In genomic region chr8:22274641-22275040, GRCm38 (mm10) we compare ENCODE assay signal across 38 mouse cellular contexts. TPM values are rescaled to one million over a fixed set of nuclear protein-coding genes. Genes with fewer than 3 reads are reported as not detected.
A peak's percentile ranks its signal among the peaks of the same experiment; 100 is the strongest.
DNase-seq lines count a peak whose midpoint lies in the region; ATAC-seq lines count a peak whose summit lies in the region.
"Had no signal": no experiment of that assay in that cellular context is flagged by ENCODE, and none has a peak within 500 bp of the region (broad histone marks: within the 10 kb centered on the region; RNA-seq: fewer than 3 reads in every experiment).

No protein-coding gene starts in this region.

- WGBS in embryonic facial prominence, embryonic 14.5 days = 66% methylated on average over 10 of the region's 10 CpGs
- 77% methylated on average over 10 of the region's 10 CpGs for WGBS in embryonic facial prominence, embryonic 10.5 days
- 79% methylated on average over 10 of the region's 10 CpGs for WGBS in forebrain, embryonic 13.5 days

- H3K4me1 ChIP-seq in embryonic facial prominence, embryonic 14.5 days (ENCODE audit: control insufficient read depth, insufficient read depth, low read length) = no peaks in the 10 kb centered on the region
- no peaks in the 10 kb centered on the region for H3K4me1 ChIP-seq in embryonic facial prominence, embryonic 10.5 days
- no peaks in the 10 kb centered on the region for H3K4me1 ChIP-seq in forebrain, embryonic 13.5 days
- H3K4me1 ChIP-seq: embryonic facial prominence, embryonic 12.5 days; forebrain, embryonic 12.5 days; hindbrain, embryonic 13.5 days; limb, embryonic 10.5 days; limb, embryonic 15.5 days; liver, embryonic 13.5 days; neural tube, embryonic 15.5 days had no signal

- no peaks in the 10 kb centered on the region for H3K9me3 ChIP-seq in embryonic facial prominence, embryonic 14.5 days (ENCODE audit: control insufficient read depth, low read length)
- H3K9me3 ChIP-seq in embryonic facial prominence, embryonic 10.5 days = no peaks in the 10 kb centered on the region
- no peaks in the 10 kb centered on the region for H3K9me3 ChIP-seq in forebrain, embryonic 13.5 days (replicated peaks)
- H3K9me3 ChIP-seq: embryonic facial prominence, embryonic 12.5 days; forebrain, embryonic 12.5 days; heart, embryonic 13.5 days; hindbrain, embryonic 13.5 days; limb, embryonic 10.5 days; limb, embryonic 15.5 days; liver, embryonic 13.5 days; neural tube, embryonic 15.5 days had no signal

- peak; percentile 24 for DNase-seq in embryonic facial prominence, embryonic 14.5 days (ENCODE audit: low spot score)
- no peak for DNase-seq in embryonic facial prominence, embryonic 10.5 days (ENCODE audit: low spot score)
- peak; percentile 42 for DNase-seq in heart, postnatal 4 days
- no peak for DNase-seq in heart, adult 11 months
- peak; percentile 47 for DNase-seq in Muller cell, postnatal 12 days (ENCODE audit: inconsistent ontology term)
- DNase-seq in gastrocnemius, postnatal 10 days = peak; percentile 10
- DNase-seq in cerebellum, postnatal 36 days = no peak
- DNase-seq: adrenal gland, adult 8-10 months; cerebellum, adult 8-10 months; cerebellum, postnatal 25 days; heart, postnatal 36 days; kidney, adult 8-10 months; kidney, postnatal 10 days; layer of hippocampus, postnatal 36 days; liver, embryonic 13.5 days; midbrain, embryonic 14.5 days; retina, postnatal 1 day; right cerebral cortex, postnatal 25 days; spleen, adult 18-20 months; thymus, adult 18-20 months; thymus, postnatal 25 days had no signal

- H3K4me3 ChIP-seq in embryonic facial prominence, embryonic 14.5 days (ENCODE audit: low read depth, low read length) = no peak overlapping the region
- no peak overlapping the region for H3K4me3 ChIP-seq in embryonic facial prominence, embryonic 10.5 days
- H3K4me3 ChIP-seq in forebrain, embryonic 13.5 days = no peak overlapping the region
- H3K4me3 ChIP-seq: embryonic facial prominence, embryonic 12.5 days; erythroblast, embryonic 14.5 days; forebrain, embryonic 12.5 days; heart, embryonic 13.5 days; hindbrain, embryonic 13.5 days; limb, embryonic 10.5 days; limb, embryonic 15.5 days; liver, embryonic 13.5 days; neural tube, embryonic 15.5 days had no signal

- no peaks in the 10 kb centered on the region for H3K36me3 ChIP-seq in embryonic facial prominence, embryonic 14.5 days (ENCODE audit: control insufficient read depth, insufficient read depth, low read length)
- no peaks in the 10 kb centered on the region for H3K36me3 ChIP-seq in embryonic facial prominence, embryonic 10.5 days (replicated peaks)
- no peaks in the 10 kb centered on the region for H3K36me3 ChIP-seq in forebrain, embryonic 13.5 days (ENCODE audit: poor library complexity, severe bottlenecking)
- H3K36me3 ChIP-seq: embryonic facial prominence, embryonic 12.5 days; forebrain, embryonic 12.5 days; heart, embryonic 13.5 days; hindbrain, embryonic 13.5 days; limb, embryonic 10.5 days; limb, embryonic 15.5 days; liver, embryonic 13.5 days; neural tube, embryonic 15.5 days had no signal

- no peak for ATAC-seq in embryonic facial prominence, embryonic 14.5 days (ENCODE audit: low read depth)
- no peak for ATAC-seq in forebrain, embryonic 13.5 days
- ATAC-seq: activated CD4-positive, CD25-positive, alpha-beta regulatory T cell, adult 4 months; intestine, embryonic 16.5 days had no signal

- no peak overlapping the region for H3K27ac ChIP-seq in embryonic facial prominence, embryonic 14.5 days (replicated peaks; ENCODE audit: low read depth, low read length)
- no peak overlapping the region for H3K27ac ChIP-seq in embryonic facial prominence, embryonic 10.5 days (replicated peaks)
- no peak overlapping the region for H3K27ac ChIP-seq in forebrain, embryonic 13.5 days
- H3K27ac ChIP-seq: embryonic facial prominence, embryonic 12.5 days; forebrain, embryonic 12.5 days; heart, embryonic 13.5 days; hindbrain, embryonic 13.5 days; limb, embryonic 10.5 days; limb, embryonic 15.5 days; liver, embryonic 13.5 days; neural tube, embryonic 15.5 days; stomach, postnatal 0 days had no signal

- no peak overlapping the region for H3K4me2 ChIP-seq in embryonic facial prominence, embryonic 14.5 days (ENCODE audit: low read depth, low read length)
- H3K4me2 ChIP-seq in forebrain, embryonic 13.5 days = no peak overlapping the region
- H3K4me2 ChIP-seq: embryonic facial prominence, embryonic 12.5 days; forebrain, embryonic 12.5 days; heart, embryonic 13.5 days; hindbrain, embryonic 13.5 days; limb, embryonic 15.5 days; liver, embryonic 13.5 days; neural tube, embryonic 15.5 days had no signal

- H3K27me3 ChIP-seq in embryonic facial prominence, embryonic 14.5 days (replicated peaks; ENCODE audit: control insufficient read depth, insufficient read depth, low read length) = no peaks in the 10 kb centered on the region
- no peaks in the 10 kb centered on the region for H3K27me3 ChIP-seq in embryonic facial prominence, embryonic 10.5 days (replicated peaks; ENCODE audit: low read depth, poor library complexity, severe bottlenecking)
- no peaks in the 10 kb centered on the region for H3K27me3 ChIP-seq in forebrain, embryonic 13.5 days
- H3K27me3 ChIP-seq: embryonic facial prominence, embryonic 12.5 days; forebrain, embryonic 12.5 days; heart, embryonic 13.5 days; hindbrain, embryonic 13.5 days; limb, embryonic 15.5 days; liver, embryonic 13.5 days; neural tube, embryonic 15.5 days had no signal

- H3K9ac ChIP-seq in embryonic facial prominence, embryonic 14.5 days (ENCODE audit: low read depth, low read length) = no peak overlapping the region
- H3K9ac ChIP-seq in forebrain, embryonic 13.5 days = no peak overlapping the region
- H3K9ac ChIP-seq: embryonic facial prominence, embryonic 12.5 days; forebrain, embryonic 12.5 days; heart, embryonic 13.5 days; hindbrain, embryonic 13.5 days; limb, embryonic 15.5 days; liver, embryonic 13.5 days; neural tube, embryonic 15.5 days had no signal

RNA-seq across cellular contexts. Expression of gene Tpte, which starts 8.6 kb away (rescaled TPM):
- not detected in 2 replicates for polyA plus RNA-seq in embryonic facial prominence, embryonic 14.5 days (2014; fragmentation: Nextera tagmentation; extraction: Ambion mirVana)
- polyA plus RNA-seq in embryonic facial prominence, embryonic 10.5 days (2016; fragmentation: Nextera tagmentation; extraction: Ambion mirVana) = not detected in 2 replicates
- not detected for total RNA-seq in heart, postnatal 4 days (2021)
- total RNA-seq in gastrocnemius, postnatal 10 days (2021) = under 1 TPM in 1 of 2 experiments, not detected in 1; 0.14 TPM
- polyA plus RNA-seq in forebrain, embryonic 13.5 days (2015; fragmentation: Nextera tagmentation; extraction: Ambion mirVana) = not detected in 2 replicates
- total RNA-seq: adrenal gland, adult 8-10 months; granulocyte monocyte progenitor cell, adult 5-6 weeks; heart, postnatal 36 days; layer of hippocampus, postnatal 36 days; left cerebral cortex, postnatal 10 days; MEL had no signal
- polyA plus RNA-seq: activated CD4-positive, CD25-positive, alpha-beta regulatory T cell, adult 4 months; embryonic facial prominence, embryonic 12.5 days; erythroblast, embryonic 14.5 days; heart, embryonic 13.5 days; hindbrain, embryonic 13.5 days; large intestine, adult 2 months; limb, embryonic 10.5 days; limb, embryonic 15.5 days; liver, embryonic 13.5 days; lung, embryonic 16.5 days; midbrain, embryonic 14.5 days; neural tube, embryonic 15.5 days; stomach, postnatal 0 days had no signal

RNA-seq across cellular contexts. Expression of gene Thsd1, which starts 47.5 kb away (rescaled TPM):
- polyA plus RNA-seq in embryonic facial prominence, embryonic 14.5 days (2014; fragmentation: Nextera tagmentation; extraction: Ambion mirVana) = 11.2 and 13.1 TPM in 2 replicates
- 9.8 and 10.5 TPM in 2 replicates for polyA plus RNA-seq in embryonic facial prominence, embryonic 10.5 days (2016; fragmentation: Nextera tagmentation; extraction: Ambion mirVana)
- 10 to 100 TPM; 14.4 to 14.6 TPM for total RNA-seq in heart, postnatal 4 days (2021)
- total RNA-seq in gastrocnemius, postnatal 10 days (2021) = 1 to 10 TPM; 5.0 to 5.9 TPM
- polyA plus RNA-seq in forebrain, embryonic 13.5 days (2015; fragmentation: Nextera tagmentation; extraction: Ambion mirVana) = 5.9 and 6.6 TPM in 2 replicates
- total RNA-seq: MEL had no signal
- polyA plus RNA-seq: erythroblast, embryonic 14.5 days had no signal

Comparison
In these comparisons a context has a peak if more than half of its experiments do, and no peak if none do; other contexts are left out.
1. DNase-seq: peak in embryonic facial prominence, embryonic 14.5 days (single experiment), heart, postnatal 4 days (single experiment), Muller cell, postnatal 12 days (single experiment) and gastrocnemius, postnatal 10 days (single experiment); none in embryonic facial prominence, embryonic 10.5 days (single experiment), heart, adult 11 months (single experiment) and cerebellum, postnatal 36 days (0 of 2).